Mouse (Mus musculus) hindbrain, embryonic 11.5 days (tissue): ENCODE results near the gene Tnfrsf21. TPM values are rescaled to one million over a fixed set of nuclear protein-coding genes. Genes with fewer than 3 reads are reported as not detected.

Experiments
- ATAC-seq: fragments of 200-750 bp; cut with Nextera tagmentation; 2 replicates; pipeline ENCODE4 v1.8.0; 2017; ENCODE audit warnings: mild to moderate bottlenecking, moderate TSS enrichment, moderate library complexity; ENCODE audit not compliant: low FRiP score
- DNase-seq: peaks from one replicate; pipeline ENCODE4 v3.0.0-alpha.2; 2015; ENCODE audit warnings: low spot score
- H3K27ac ChIP-seq: fragments of 300-500 bp; sonication (generic); 2 replicates; pipeline ENCODE4 v1.5.1; 2014; ENCODE audit warnings: mild to moderate bottlenecking, low read depth, low read length
- H3K27me3 ChIP-seq: fragments of 300-500 bp; sonication (generic); 2 replicates; pipeline ENCODE4 v1.6.1; 2014; ENCODE audit warnings: mild to moderate bottlenecking, low read length, moderate library complexity, mixed read lengths; ENCODE audit not compliant: control insufficient read depth, insufficient read depth
- H3K36me3 ChIP-seq: fragments of 300-500 bp; sonication (generic); 2 replicates; pipeline ENCODE4 v1.6.1; 2014; ENCODE audit warnings: mild to moderate bottlenecking, low read length, moderate library complexity, mixed read lengths; ENCODE audit not compliant: control insufficient read depth, insufficient read depth
- H3K4me1 ChIP-seq: fragments of 300-500 bp; sonication (generic); replicated peaks from 2 replicates; pipeline ENCODE4 v1.6.1; 2014; ENCODE audit warnings: low read length, mixed read lengths; ENCODE audit not compliant: control insufficient read depth, insufficient read depth
- H3K4me2 ChIP-seq: fragments of 300-500 bp; sonication (generic); replicated peaks from 2 replicates; pipeline ENCODE4 v1.6.1; 2014; ENCODE audit warnings: mild to moderate bottlenecking, low read depth, low read length
- H3K4me3 ChIP-seq: fragments of 300-500 bp; sonication (generic); 2 replicates; pipeline ENCODE4 v1.5.1; 2014; ENCODE audit warnings: low read depth, low read length
- H3K9ac ChIP-seq: fragments of 300-500 bp; sonication (generic); 2 replicates; pipeline ENCODE4 v1.6.1; 2014; ENCODE audit warnings: low read depth, low read length
- H3K9me3 ChIP-seq: fragments of 300-500 bp; sonication (generic); 2 replicates; pipeline ENCODE4 v1.6.1; 2016; ENCODE audit warnings: low read length; ENCODE audit not compliant: control insufficient read depth
- WGBS: fragments of 180-500 bp; shearing (Covaris S2); extraction: QIAGEN DNeasy Blood & Tissue Kit; methylation state at CpG from one replicate; pipeline ENCODE4 v1.1.7; 2014; 5-methylcytosine and 5-hydroxymethylcytosine counted together
- polyA plus RNA-seq: library from polyadenylated mRNA; unstranded; fragments of >200 nt; fragmentation: Nextera tagmentation; extraction: Ambion mirVana; gene quantifications from 2 replicates; pipeline ENCODE4 v1.2.1, GENCODE M21; 2014

Tnfrsf21 gene
- polyA plus RNA-seq, 1 experiment from 2014 or later: 29.5 TPM

GRCm38 (mm10) chr17:43032489-43033036 is 16.2 kb downstream of the Tnfrsf21 start:
- H3K9me3 ChIP-seq: no peaks in the 10 kb centered on the region
- WGBS: 90% methylated on average over 8 of the region's 8 CpGs
- H3K27me3 ChIP-seq: no peaks in the 10 kb centered on the region
- no peaks in the 10 kb centered on the region for H3K4me1 ChIP-seq
- DNase-seq: no peak
- no peak overlapping the region for H3K4me3 ChIP-seq
- no peak overlapping the region for H3K4me2 ChIP-seq
- no peak for ATAC-seq
- no peak overlapping the region for H3K27ac ChIP-seq
- 0 out of 2 replicates have a peak, but pooled peaks cover 1% of the 10 kb centered on the region for H3K36me3 ChIP-seq
- no peak overlapping the region for H3K9ac ChIP-seq

- no peaks in the 10 kb centered on the region for H3K27me3 ChIP-seq
- H3K9me3 ChIP-seq: no peaks in the 10 kb centered on the region
- H3K36me3 ChIP-seq: 0 out of 2 replicates have a peak, but pooled peaks cover 5% of the 10 kb centered on the region
- ATAC-seq: no peak
- DNase-seq: no peak
- no peak overlapping the region for H3K4me3 ChIP-seq
- H3K4me1 ChIP-seq: no peaks in the 10 kb centered on the region
- H3K9ac ChIP-seq: no peak overlapping the region
- H3K27ac ChIP-seq: no peak overlapping the region
- WGBS: 91% methylated on average over 2 of the region's 2 CpGs
- no peak overlapping the region for H3K4me2 ChIP-seq
Observed at GRCm38 (mm10) chr17:43035386-43035785, 19.0 kb downstream of the Tnfrsf21 start.

DNA sequence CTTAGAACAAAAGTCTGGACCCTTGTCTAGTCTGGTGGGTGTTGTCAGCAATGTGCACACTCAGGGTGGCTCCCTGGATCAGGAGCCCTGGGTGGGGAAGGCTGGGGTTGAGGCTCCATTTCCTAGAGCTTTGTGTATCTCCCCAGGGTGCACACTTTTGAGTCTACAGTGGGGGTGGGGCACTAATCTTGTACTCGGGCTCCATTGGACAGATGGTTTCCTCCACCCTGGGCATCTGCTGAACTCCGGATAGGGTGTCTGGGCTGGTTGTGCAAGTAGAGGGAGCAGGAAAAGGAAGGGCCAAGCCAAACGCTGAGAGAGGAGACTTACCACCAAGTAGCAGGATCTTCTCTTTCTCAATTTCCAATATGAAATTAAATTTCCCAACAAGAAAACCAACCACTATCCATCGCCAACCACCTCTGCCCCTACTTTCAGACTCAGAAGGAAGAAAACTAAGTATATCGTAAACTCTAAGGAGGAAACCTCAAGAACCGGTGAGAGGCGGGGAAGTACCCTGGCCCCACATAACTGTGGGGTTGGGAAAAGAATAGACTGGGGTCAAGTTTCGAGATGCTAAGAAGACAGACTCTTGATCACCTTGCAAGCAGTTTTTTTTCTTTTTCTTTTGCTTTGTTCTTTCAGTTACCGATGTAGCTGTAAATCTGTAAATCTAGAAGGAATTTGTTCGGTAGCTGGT is 19.9 kb downstream of the Tnfrsf21 start:
- WGBS: 84% methylated on average over 10 of the region's 10 CpGs
- H3K9ac ChIP-seq: no peak overlapping the region
- no peak overlapping the region for H3K4me2 ChIP-seq
- no peak overlapping the region for H3K27ac ChIP-seq
- H3K4me3 ChIP-seq: no peak overlapping the region
- H3K27me3 ChIP-seq: no peaks in the 10 kb centered on the region
- H3K9me3 ChIP-seq: no peaks in the 10 kb centered on the region
- no peaks in the 10 kb centered on the region for H3K4me1 ChIP-seq
- DNase-seq: no peak
- ATAC-seq: no peak
- H3K36me3 ChIP-seq: 0 out of 2 replicates have a peak, but pooled peaks cover 5% of the 10 kb centered on the region

DNA sequence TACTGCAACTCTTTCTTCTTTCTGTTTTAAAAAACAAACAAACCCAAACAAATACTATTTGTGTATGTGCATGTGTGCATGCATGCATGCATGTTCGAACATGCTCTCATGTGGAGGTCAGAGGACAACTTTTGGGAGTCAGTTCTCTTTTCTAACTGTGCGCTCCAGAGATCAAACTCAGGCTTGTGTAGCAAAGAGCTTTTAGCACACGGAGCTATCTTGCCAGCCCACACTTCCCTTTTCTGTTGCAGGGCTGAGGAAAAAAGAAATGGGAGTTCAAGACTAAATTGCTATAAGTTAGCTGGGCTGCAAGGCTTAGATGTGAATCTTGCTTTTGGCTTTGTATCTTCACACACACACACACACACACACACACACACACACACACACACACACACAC is 24.2 kb downstream of the Tnfrsf21 start:
- no peak overlapping the region for H3K27ac ChIP-seq
- H3K36me3 ChIP-seq: peaks cover 10% of the 10 kb centered on the region
- no peaks in the 10 kb centered on the region for H3K9me3 ChIP-seq
- WGBS: 85% methylated on average over 3 of the region's 3 CpGs
- no peak for ATAC-seq
- H3K9ac ChIP-seq: no peak overlapping the region
- no peaks in the 10 kb centered on the region for H3K27me3 ChIP-seq
- no peak overlapping the region for H3K4me2 ChIP-seq
- H3K4me1 ChIP-seq: no peaks in the 10 kb centered on the region
- no peak for DNase-seq
- H3K4me3 ChIP-seq: no peak overlapping the region

- no peaks in the 10 kb centered on the region for H3K9me3 ChIP-seq
- 94% methylated on average over 2 of the region's 2 CpGs for WGBS
- ATAC-seq (no peak), DNase-seq (no peak)
- H3K4me1 ChIP-seq: no peaks in the 10 kb centered on the region
- no peak overlapping the region for H3K27ac ChIP-seq
- no peak overlapping the region for H3K9ac ChIP-seq
- no peaks in the 10 kb centered on the region for H3K27me3 ChIP-seq
- no peaks in the 10 kb centered on the region for H3K36me3 ChIP-seq
- H3K4me3 ChIP-seq: no peak overlapping the region
- H3K4me2 ChIP-seq: no peak overlapping the region
Observed at GRCm38 (mm10) chr17:43050619-43051018, 34.3 kb downstream of the Tnfrsf21 start.

DNA sequence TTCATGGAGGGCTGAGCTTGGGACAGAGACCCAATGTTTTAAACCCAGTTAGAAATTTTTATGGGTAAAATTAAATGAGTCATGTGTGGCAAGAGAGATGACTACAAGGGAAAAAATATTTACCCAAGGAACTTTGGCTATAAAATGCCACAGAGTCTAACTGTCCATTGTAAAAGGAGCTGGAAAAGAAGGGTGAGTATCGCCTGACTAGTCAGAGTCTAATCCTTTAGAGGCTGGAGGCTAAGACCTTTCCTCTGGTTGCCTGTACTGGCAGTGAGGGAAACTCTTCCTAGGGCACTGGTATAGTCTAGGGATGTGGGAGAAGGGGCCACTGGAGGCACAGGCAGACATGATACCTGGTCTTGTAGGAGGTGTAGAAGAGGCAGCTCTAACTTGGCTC is 36.4 kb downstream of the Tnfrsf21 start:
- no peaks in the 10 kb centered on the region for H3K36me3 ChIP-seq
- no peak overlapping the region for H3K27ac ChIP-seq
- H3K27me3 ChIP-seq: no peaks in the 10 kb centered on the region
- H3K9me3 ChIP-seq: no peaks in the 10 kb centered on the region
- no peak overlapping the region for H3K4me3 ChIP-seq
- DNase-seq: no peak
- no peak overlapping the region for H3K4me2 ChIP-seq
- ATAC-seq: no peak
- H3K4me1 ChIP-seq: no peaks in the 10 kb centered on the region
- H3K9ac ChIP-seq: no peak overlapping the region
- 100% methylated on average over 1 of the region's 1 CpGs for whole genome bisulfite sequencing

DNA sequence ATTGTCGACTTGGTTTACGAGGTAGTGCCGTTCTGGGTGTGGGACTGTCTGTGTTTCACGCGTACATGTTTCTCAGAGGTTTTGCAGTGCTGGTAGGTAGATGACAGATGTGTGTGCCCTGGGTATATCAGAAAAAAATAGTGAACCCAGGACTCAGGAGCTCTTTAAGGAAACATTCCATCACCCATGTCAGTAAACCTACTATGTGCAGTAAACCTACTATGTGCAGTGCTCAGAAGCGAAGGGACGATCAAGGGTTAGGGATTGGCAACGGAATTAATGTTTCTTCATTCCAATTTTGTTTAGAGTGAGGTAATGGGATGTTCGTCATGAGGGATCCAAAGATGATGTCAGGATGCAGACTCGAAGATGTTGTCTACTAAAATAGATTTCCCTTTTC is 37.6 kb downstream of the Tnfrsf21 start:
- Histone ChIP-seq H3K36me3 (no peaks in the 10 kb centered on the region), H3K9ac (no peak overlapping the region), H3K4me2 (no peak overlapping the region), H3K9me3 (no peaks in the 10 kb centered on the region), H3K27me3 (no peaks in the 10 kb centered on the region), H3K4me1 (no peaks in the 10 kb centered on the region), H3K27ac (no peak overlapping the region), H3K4me3 (no peak overlapping the region)
- ATAC-seq (no peak), DNase-seq (no peak)
- WGBS: 97% methylated on average over 10 of the region's 10 CpGs

GRCm38 (mm10) chr17:43058277-43059025 is 42.1 kb downstream of the Tnfrsf21 start:
- H3K4me2 ChIP-seq: no peak overlapping the region
- no peak for DNase-seq
- no peaks in the 10 kb centered on the region for H3K27me3 ChIP-seq
- no peak overlapping the region for H3K27ac ChIP-seq
- no peaks in the 10 kb centered on the region for H3K9me3 ChIP-seq
- H3K4me3 ChIP-seq: no peak overlapping the region
- H3K36me3 ChIP-seq: no peaks in the 10 kb centered on the region
- ATAC-seq: no peak
- H3K9ac ChIP-seq: no peak overlapping the region
- no peaks in the 10 kb centered on the region for H3K4me1 ChIP-seq
- WGBS: 87% methylated on average over 11 of the region's 11 CpGs
